Mouse (Mus musculus): ENCODE measurements around the gene Stpg3. TPM values are rescaled to one million over a fixed set of nuclear protein-coding genes. Genes with fewer than 3 reads are reported as not detected.

Gene Stpg3
- polyA plus RNA-seq, 1 experiment from 2014 or later = 0.15 TPM

DNA sequence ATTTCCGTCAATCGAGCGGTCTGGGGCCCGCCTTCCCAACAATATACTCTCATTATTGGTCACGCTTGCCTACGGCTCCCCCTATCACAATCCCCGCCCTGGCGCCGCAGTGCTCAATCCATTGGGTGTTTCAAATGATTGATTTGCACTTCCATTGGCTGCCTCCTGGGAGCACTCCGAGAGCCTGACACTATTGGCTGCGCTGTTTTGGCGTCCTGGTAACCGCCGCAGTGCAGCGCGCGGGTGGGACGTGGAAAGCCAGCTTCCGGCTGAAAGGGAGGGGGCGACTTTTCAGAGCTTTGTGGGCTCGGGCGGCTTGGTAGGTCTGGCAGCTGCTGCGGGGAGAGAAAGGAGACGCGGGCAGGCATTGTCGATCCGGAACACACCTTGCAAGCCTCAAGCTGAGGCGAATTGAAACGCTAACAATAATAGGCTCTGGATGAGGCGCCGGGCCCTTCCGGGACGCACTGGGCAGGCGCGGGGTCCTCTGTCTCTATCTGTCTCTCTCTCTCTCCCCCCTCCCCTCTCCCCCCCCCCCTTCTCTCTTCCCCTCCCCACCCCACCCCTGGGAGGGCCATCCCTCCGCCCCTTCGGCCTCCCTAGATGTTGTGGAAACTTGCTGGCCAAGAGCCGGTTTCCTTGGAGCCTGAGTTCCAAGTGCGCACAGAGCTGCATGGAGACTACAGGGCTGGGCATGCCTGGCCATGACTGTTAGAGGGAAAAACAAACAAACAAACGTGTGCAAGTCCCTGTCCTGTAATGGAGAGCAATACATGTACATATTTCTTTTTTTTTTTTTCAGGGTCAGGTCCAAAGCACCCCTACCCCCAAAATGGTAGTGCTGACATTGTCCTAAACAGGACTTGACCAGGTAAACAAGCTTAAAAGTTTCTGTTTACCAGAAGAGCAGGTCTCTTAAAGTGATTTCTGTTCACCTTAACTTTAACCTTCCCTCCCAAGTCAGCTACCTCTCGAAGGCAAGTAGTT is 10.6 kb upstream of the Stpg3 start:
- Histone ChIP-seq H3K9ac (peak overlapping the region; percentile 76), H3K36me3 (peaks cover 9% of the 10 kb centered on the region), H3K4me1 (peaks cover 25% of the 10 kb centered on the region), H3K4me3 (peak overlapping the region; percentile 88), H3K4me2 (peak overlapping the region; percentile 56), H3K9me3 (no peaks in the 10 kb centered on the region), H3K27ac (peak overlapping the region; percentile 99), H3K27me3 (no peaks in the 10 kb centered on the region)
- ATAC-seq (ENCODE audit: insufficient number of reproducible peaks, insufficient read depth, low FRiP score, low TSS enrichment, low read depth) = peak; percentile 97
- WGBS = 2% methylated on average over 41 of the region's 41 CpGs

DNA sequence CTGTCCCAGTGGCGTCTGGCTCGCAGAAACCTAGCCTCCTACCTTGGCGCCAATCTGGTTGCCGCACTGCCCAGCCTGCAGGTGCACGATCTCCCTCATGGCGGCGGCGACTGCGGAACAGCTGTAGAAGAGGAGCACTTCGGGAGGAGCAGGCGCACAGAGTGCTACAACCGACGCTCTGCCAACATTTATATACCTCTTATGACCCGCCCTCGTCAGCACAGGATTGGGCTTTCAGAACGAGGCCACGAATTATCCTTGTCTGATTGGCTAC is 10.0 kb upstream of the Stpg3 start, which contains the start of gene Tubb4b:
Gene Tubb4b, minus strand, starts transcription at position 211 of the 274 bp plus-strand sequence.
- Histone ChIP-seq H3K9me3 (no peaks in the 10 kb centered on the region), H3K36me3 (peaks cover 9% of the 10 kb centered on the region), H3K4me3 (peak within 1 kb of the TSS; percentile 88), H3K4me2 (peak within 1 kb of the TSS; percentile 97), H3K4me1 (peaks cover 25% of the 10 kb centered on the region), H3K27ac (peak within 1 kb of the TSS; percentile 99), H3K9ac (peak within 1 kb of the TSS; percentile 87), H3K27me3 (no peaks in the 10 kb centered on the region)
- ATAC-seq (ENCODE audit: insufficient number of reproducible peaks, insufficient read depth, low FRiP score, low TSS enrichment, low read depth) = no peak
- under 1% methylated on average over 17 of the region's 17 CpGs for WGBS

DNA sequence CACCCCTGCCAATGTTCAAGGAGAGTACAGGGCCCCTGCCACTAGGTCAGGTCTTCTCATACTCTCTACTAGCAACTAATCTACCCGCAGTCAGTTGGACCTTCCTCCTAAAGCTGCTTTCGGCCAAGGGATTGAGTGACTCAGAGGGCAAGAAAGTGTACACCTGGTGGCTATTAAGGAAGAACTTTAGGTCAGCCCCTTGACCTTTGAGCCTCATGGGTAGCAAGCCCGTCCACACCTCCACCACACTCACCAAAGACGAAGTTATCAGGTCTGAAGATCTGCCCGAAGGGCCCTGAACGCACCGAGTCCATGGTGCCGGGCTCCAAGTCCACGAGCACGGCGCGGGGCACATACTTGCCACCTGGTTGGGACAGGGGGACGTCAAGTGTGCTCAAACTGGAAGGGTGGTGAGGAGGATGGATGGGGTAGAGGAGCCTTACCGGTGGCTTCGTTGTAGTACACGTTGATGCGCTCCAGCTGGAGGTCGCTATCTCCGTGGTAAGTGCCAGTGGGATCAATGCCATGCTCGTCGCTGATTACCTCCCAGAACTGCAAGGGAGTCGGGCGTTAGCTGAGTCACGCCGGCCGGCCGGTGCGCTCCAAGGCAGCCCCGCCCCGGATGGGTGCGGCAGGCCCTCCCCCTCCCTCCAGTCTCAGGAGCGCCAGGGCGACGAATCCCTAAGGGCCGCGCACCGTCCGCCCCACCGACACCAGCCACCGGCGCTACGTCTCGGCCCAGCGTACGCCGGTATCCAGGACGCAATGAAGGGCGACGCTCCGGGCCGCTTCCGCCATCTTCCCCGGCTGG is 9.4 kb upstream of the Stpg3 start:
- Histone ChIP-seq H3K4me2 (peak overlapping the region; percentile 97), H3K36me3 (peaks cover 9% of the 10 kb centered on the region), H3K9me3 (no peaks in the 10 kb centered on the region), H3K4me3 (peak overlapping the region; percentile 88), H3K9ac (peak overlapping the region; percentile 87), H3K4me1 (peaks cover 24% of the 10 kb centered on the region), H3K27me3 (no peaks in the 10 kb centered on the region), H3K27ac (peak overlapping the region; percentile 91)
- peak; percentile 5; the same call in 1 of the 2 replicates for ATAC-seq (ENCODE audit: insufficient number of reproducible peaks, insufficient read depth, low FRiP score, low TSS enrichment, low read depth)
- WGBS = under 1% methylated on average over 46 of the region's 53 CpGs

DNA sequence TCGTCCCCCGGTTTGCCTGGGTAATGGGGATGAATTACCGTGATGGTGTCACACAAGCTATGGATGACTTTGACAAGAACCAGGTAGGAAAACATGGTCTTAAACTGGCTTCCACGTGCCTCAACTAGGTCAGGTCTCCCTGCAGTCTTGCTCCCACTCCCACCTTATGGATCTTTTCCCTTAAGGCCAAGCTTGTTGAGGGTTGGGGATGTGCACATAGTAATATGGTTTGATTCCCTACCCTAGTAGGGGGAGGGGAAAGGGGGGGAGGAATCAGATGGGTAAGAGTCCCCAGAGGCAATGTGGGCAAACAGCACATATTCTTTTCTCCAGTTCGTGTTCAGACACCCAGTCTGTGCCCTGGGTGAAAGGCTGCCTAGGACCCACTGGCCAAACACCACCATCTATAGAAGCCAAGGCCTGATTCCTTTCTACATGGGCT is 6.9 kb upstream of the Stpg3 start:
- H3K9me3 ChIP-seq = no peaks in the 10 kb centered on the region
- 71% methylated on average over 5 of the region's 5 CpGs for WGBS
- no peak overlapping the region for H3K4me2 ChIP-seq

DNA sequence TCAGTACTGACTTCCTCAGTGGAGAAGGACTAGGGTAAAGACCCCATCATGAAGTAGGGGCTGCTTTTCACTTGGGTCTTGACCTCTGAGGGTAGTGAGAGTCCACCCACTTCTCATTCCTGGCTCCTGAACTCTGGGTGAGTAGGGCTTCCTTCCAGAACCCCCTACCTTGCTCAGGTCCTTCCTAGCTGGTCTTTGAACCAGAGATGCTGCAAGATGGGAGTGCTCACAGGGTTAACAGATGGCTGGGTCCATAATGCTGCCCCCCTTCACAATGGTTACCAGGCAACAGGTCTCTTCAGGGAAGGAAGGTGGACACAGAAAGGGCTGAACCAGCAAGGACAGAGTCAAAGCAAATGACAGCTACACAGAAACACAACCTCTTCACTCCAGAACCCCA is 4.0 kb upstream of the Stpg3 start, which contains the start of gene Fam166a:
Gene Fam166a, plus strand, starts transcription at position 301 of the 400 bp plus-strand sequence.
- H3K9me3 ChIP-seq = no peaks in the 10 kb centered on the region
- H3K27ac ChIP-seq = no peak within 1 kb of the TSS
- no peaks in the 10 kb centered on the region; the same call in 1 of the 2 replicates for H3K27me3 ChIP-seq
- peaks cover 9% of the 10 kb centered on the region for H3K36me3 ChIP-seq
- H3K4me2 ChIP-seq = no peak within 1 kb of the TSS
- peaks cover 4% of the 10 kb centered on the region for H3K4me1 ChIP-seq
- H3K9ac ChIP-seq = no peak within 1 kb of the TSS
- ATAC-seq (ENCODE audit: insufficient number of reproducible peaks, insufficient read depth, low FRiP score, low TSS enrichment, low read depth) = no peak
- H3K4me3 ChIP-seq = no peak within 1 kb of the TSS

More for the DNA sequence above, 6.9 kb upstream of the Stpg3 start:
- Histone ChIP-seq H3K36me3 (peaks cover 9% of the 10 kb centered on the region), H3K27ac (no peak overlapping the region), H3K9ac (no peak overlapping the region), H3K4me3 (no peak overlapping the region), H3K27me3 (no peaks in the 10 kb centered on the region), H3K4me1 (peaks cover 14% of the 10 kb centered on the region)
- no peak for ATAC-seq (ENCODE audit: insufficient number of reproducible peaks, insufficient read depth, low FRiP score, low TSS enrichment, low read depth)

DNA sequence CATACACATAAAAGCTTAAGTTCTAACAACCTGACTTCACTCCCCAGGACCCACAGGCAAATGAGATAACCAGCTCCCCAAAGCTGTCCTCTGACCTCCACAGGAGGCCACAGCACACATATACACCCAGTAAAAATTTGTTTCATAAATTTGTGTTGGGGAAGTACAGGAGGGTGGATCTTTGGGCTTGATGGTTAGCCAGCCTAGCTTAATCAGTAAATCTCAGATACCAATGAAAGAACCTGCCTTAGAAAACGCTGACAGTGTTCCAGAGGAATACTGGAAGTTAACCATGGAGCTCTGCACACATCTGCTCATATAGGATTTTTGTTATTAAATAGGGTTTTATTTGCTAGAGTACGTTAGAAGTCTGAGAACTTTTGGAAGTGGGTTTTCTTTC is 3.2 kb upstream of the Stpg3 start:
- ATAC-seq (ENCODE audit: insufficient number of reproducible peaks, insufficient read depth, low FRiP score, low TSS enrichment, low read depth) = no peak
- Histone ChIP-seq H3K4me3 (no peak overlapping the region), H3K27me3 (no peaks in the 10 kb centered on the region; the same call in 1 of the 2 replicates), H3K9ac (no peak overlapping the region), H3K27ac (no peak overlapping the region), H3K36me3 (peaks cover 9% of the 10 kb centered on the region), H3K9me3 (no peaks in the 10 kb centered on the region), H3K4me2 (no peak overlapping the region), H3K4me1 (no peaks in the 10 kb centered on the region)
- WGBS = 54% methylated on average over 2 of the region's 2 CpGs

DNA sequence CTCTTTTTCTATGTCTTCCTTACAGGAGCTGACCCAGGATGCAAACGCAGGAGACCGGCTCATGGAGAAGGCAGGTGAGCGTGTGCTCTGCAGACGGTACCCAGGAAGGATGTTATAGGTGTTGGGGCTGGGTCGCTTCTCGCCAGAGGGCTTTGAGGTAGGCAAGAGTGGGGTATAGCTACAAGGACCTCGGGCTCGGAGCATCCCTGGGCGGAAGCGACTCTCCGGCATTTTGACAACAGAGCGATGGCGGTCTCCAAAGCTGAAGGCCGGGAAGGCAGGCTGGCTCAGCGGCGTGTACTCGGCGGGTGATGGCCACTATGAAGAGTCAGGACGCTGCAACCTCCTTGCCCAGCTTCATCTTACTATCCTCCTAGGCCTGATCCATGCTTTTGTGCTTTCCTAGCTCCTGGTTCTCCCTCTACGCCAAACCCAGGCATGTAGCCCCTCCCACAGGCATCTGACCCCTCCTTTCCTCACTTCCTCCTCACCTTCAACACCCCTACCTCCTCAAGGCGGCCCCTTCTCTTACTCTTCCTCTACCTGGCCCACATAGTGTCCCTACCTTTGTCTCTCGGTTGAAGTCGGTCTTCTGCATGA is 1.1 kb downstream of the Stpg3 start:
- H3K27ac ChIP-seq = no peak overlapping the region
- H3K4me1 ChIP-seq = peaks cover 20% of the 10 kb centered on the region
- 67% methylated on average over 23 of the region's 23 CpGs for WGBS
- H3K9ac ChIP-seq = no peak overlapping the region
- H3K9me3 ChIP-seq = no peaks in the 10 kb centered on the region
- ATAC-seq (ENCODE audit: insufficient number of reproducible peaks, insufficient read depth, low FRiP score, low TSS enrichment, low read depth) = no peak
- peaks cover 7% of the 10 kb centered on the region for H3K36me3 ChIP-seq
- H3K27me3 ChIP-seq = no peaks in the 10 kb centered on the region; the same call in 1 of the 2 replicates
- no peak overlapping the region for H3K4me2 ChIP-seq
- no peak overlapping the region for H3K4me3 ChIP-seq

DNA sequence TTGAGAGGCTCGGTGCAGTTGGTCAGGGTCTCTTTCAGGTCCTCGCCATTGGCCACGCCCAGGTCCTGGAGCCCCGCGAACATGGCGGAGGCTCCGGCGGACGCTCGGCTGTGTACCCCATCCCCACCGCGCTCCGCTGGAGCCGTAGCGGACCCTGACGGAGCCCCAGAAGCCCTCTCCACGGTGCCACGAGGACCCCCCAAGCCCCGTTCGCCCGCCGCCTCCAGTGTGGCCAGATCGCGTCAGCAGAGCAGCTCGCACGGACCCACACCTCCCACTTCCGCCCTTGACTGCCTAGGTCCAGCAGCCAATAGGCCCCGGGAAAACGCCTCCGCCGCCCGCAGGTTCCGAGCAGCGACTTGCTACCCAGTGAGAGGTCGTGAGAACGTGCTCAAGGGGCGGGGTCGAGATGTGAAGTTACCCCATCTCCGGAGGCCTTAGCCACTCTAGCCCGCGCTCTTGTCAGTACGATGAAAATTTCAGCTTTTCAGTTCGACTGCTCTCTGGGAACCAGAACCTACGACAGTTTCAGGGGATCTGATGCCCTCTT is 3.2 kb downstream of the Stpg3 start, which contains the start of gene Nelfb:
Gene Nelfb, minus strand, starts transcription at position 369 of the 550 bp plus-strand sequence.
- peak; percentile 86 for ATAC-seq (ENCODE audit: insufficient number of reproducible peaks, insufficient read depth, low FRiP score, low TSS enrichment, low read depth)
- H3K36me3 ChIP-seq = peaks cover 28% of the 10 kb centered on the region
- H3K9me3 ChIP-seq = no peaks in the 10 kb centered on the region
- H3K4me3 ChIP-seq = peak within 1 kb of the TSS; percentile 87
- WGBS = under 1% methylated on average over 40 of the region's 44 CpGs
- no peaks in the 10 kb centered on the region; the same call in 1 of the 2 replicates for H3K27me3 ChIP-seq
- H3K4me2 ChIP-seq = peak within 1 kb of the TSS; percentile 83
- peak within 1 kb of the TSS; percentile 94 for H3K9ac ChIP-seq
- peaks cover 20% of the 10 kb centered on the region for H3K4me1 ChIP-seq
- H3K27ac ChIP-seq = peak within 1 kb of the TSS; percentile 91

DNA sequence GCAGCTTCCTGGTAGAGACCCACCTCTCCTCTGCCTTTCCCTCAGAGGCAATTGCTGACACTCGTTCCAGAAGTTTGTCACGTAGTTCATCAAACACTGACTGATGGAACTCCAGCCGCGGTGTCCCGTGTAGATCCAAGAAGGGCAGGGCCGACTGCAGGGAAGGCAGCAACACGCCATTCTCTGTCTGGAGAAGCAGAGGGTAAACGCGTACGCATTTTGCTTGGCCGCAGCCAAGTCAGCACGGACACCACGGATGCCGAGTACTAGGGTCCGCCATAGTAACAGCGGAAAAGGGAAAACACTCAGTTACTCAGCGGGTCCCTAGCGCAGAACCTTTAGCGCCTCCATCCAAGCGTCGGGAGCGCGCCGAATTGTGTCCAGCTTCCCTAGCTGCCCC is 3.8 kb downstream of the Stpg3 start:
- peaks cover 20% of the 10 kb centered on the region for H3K4me1 ChIP-seq
- peak overlapping the region; percentile 83 for H3K4me2 ChIP-seq
- H3K9me3 ChIP-seq = no peaks in the 10 kb centered on the region
- no peaks in the 10 kb centered on the region; the same call in 1 of the 2 replicates for H3K27me3 ChIP-seq
- peak overlapping the region; percentile 91 for H3K27ac ChIP-seq
- WGBS = under 1% methylated on average over 24 of the region's 24 CpGs
- ATAC-seq (ENCODE audit: insufficient number of reproducible peaks, insufficient read depth, low FRiP score, low TSS enrichment, low read depth) = 0 out of 2 replicates have a peak, but pooled peaks have one; percentile 6
- H3K4me3 ChIP-seq = peak overlapping the region; percentile 87
- H3K36me3 ChIP-seq = peaks cover 33% of the 10 kb centered on the region
- H3K9ac ChIP-seq = peak overlapping the region; percentile 94

DNA sequence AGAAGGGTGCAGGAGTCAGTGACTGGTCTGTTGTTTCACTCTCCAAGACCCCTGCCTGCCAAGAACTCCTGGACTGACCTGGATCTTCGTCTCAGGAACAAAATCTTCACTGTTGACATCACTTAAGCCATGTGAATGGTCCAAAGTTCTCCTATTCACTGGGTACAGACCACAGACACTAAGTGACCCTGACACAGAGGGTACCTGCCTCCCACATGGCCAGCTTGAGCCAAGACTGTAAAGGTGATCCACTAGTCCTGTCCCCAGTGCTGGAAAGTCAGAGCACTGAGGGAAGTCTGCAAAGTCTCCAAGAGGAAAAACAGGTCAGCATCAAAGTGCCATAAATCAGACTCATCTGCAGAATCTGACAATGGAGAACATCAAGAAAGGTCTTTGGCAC is 6.8 kb downstream of the Stpg3 start:
- 83% methylated on average over 1 of the region's 1 CpGs for WGBS
- Histone ChIP-seq H3K9ac (no peak overlapping the region), H3K36me3 (peaks cover 64% of the 10 kb centered on the region), H3K4me3 (no peak overlapping the region), H3K4me1 (peaks cover 20% of the 10 kb centered on the region), H3K27ac (no peak overlapping the region), H3K27me3 (no peaks in the 10 kb centered on the region), H3K9me3 (no peaks in the 10 kb centered on the region), H3K4me2 (no peak overlapping the region)
- ATAC-seq (ENCODE audit: insufficient number of reproducible peaks, insufficient read depth, low FRiP score, low TSS enrichment, low read depth) = no peak
